Mouse (Mus musculus) left cerebral cortex, postnatal 14 days (tissue): ENCODE results near the gene Prss32. TPM values are rescaled to one million over a fixed set of nuclear protein-coding genes. Genes with fewer than 3 reads are reported as not detected.
A peak's percentile ranks its signal among the peaks of the same experiment; 100 is the strongest.
"Not testable (repeated sequence)": the region's sequence is repeated elsewhere in the genome, so short reads cannot be mapped to it uniquely, and the experiment has no call there.

Experiments used
- DNase-seq, 2 experiments: peaks; one replicate each; pipeline ENCODE4 v3.0.0; 2021 to 2022; ENCODE audit warnings: low spot score in 2 of 2, mixed read lengths in 1 of 2
- intact Hi-C: fragments of 180-260 bp; cut with DNase I; formaldehyde crosslinking; loops from one replicate; pipeline ENCODE4 v1.15.1; 2025
- total RNA-seq, 2 experiments: library from RNA; stranded (reverse); gene quantifications; 2 replicates each; pipeline ENCODE4 v1.2.3; 2021

The Prss32 gene
- total RNA-seq, 2 experiments from 2014 or later, result 1.1 TPM; not detected in 1

- DNase-seq, result no peak
Measured at GRCm38 (mm10) chr17:23831201-23831600, 12.5 kb upstream of the Prss32 start.

GRCm38 (mm10) chr17:23836006-23836575 is 7.6 kb upstream of the Prss32 start, which contains the start of gene Prss33:
TSS of gene Prss33 (minus strand) at chr17:23836056.
- intact Hi-C loops, result no loop called here
- DNase-seq, result no peak

More at GRCm38 (mm10) chr17:23831201-23831600, 12.5 kb upstream of the Prss32 start:
- intact Hi-C loops, result no loop called here

- intact Hi-C loops, result loop anchor here (5.0 kb wide), 1 partner anchor 69 kb away; the partner anchor contains the start of gene Flywch1
- DNase-seq, result peak; percentile 79 to 83
Measured at GRCm38 (mm10) chr17:23841145-23841544, 2.5 kb upstream of the Prss32 start.

GRCm38 (mm10) chr17:23843141-23843811 is 379 bp upstream of the Prss32 start:
- intact Hi-C loops, result loop anchor here (5.0 kb wide), 1 partner anchor 71 kb away; the partner anchor contains the start of gene Flywch1
- no peak for DNase-seq

- intact Hi-C loops, result no loop called here
- no peak for DNase-seq
Measured at GRCm38 (mm10) chr17:23850028-23850427, 6.4 kb downstream of the Prss32 start.

GRCm38 (mm10) chr17:23850853-23851749 is 7.4 kb downstream of the Prss32 start:
- intact Hi-C loops, result no loop called here
- DNase-seq, result peak; percentile 74 to 82

GRCm38 (mm10) chr17:23853292-23853691 is 9.6 kb downstream of the Prss32 start:
- intact Hi-C loops, result no loop called here
- peak; percentile 31 to 34 for DNase-seq

- DNase-seq, result no peak
- intact Hi-C loops, result loop anchor here (2.0 kb wide), 1 partner anchor 107 kb away; no protein-coding TSS in a partner anchor
Measured at GRCm38 (mm10) chr17:23854229-23854765, 10.6 kb downstream of the Prss32 start.

- intact Hi-C loops, result no loop called here
Measured at GRCm38 (mm10) chr17:23857193-23857592, 13.5 kb downstream of the Prss32 start.

GRCm38 (mm10) chr17:23857913-23858312 is 14.3 kb downstream of the Prss32 start:
- DNase-seq, result no peak
- intact Hi-C loops, result no loop called here

More at GRCm38 (mm10) chr17:23857193-23857592, 13.5 kb downstream of the Prss32 start:
- no peak for DNase-seq

GRCm38 (mm10) chr17:23862926-23863325 is 19.3 kb downstream of the Prss32 start:
- intact Hi-C loops, result no loop called here
- no peak for DNase-seq

- intact Hi-C loops, result no loop called here
- DNase-seq, result no peak
Measured at GRCm38 (mm10) chr17:23867756-23868155, 24.1 kb downstream of the Prss32 start, which contains the start of gene Prss21. TSS of gene Prss21 (plus strand) at chr17:23868056.

GRCm38 (mm10) chr17:23868513-23868912 is 24.9 kb downstream of the Prss32 start:
- no peak for DNase-seq
- intact Hi-C loops, result no loop called here

GRCm38 (mm10) chr17:23873884-23874856 is 30.5 kb downstream of the Prss32 start:
- DNase-seq, result peak; percentile 36 to 47
- intact Hi-C loops, result loop anchor here (5.0 kb wide), 1 partner anchor 88 kb away; no protein-coding TSS in a partner anchor

GRCm38 (mm10) chr17:23876741-23877140 is 33.1 kb downstream of the Prss32 start:
- intact Hi-C loops, result no loop called here
- DNase-seq, result peak; percentile 13 to 40

- no peak for DNase-seq
- intact Hi-C loops, result no loop called here
Measured at GRCm38 (mm10) chr17:23877166-23877565, 33.5 kb downstream of the Prss32 start.

- intact Hi-C loops, DNase-seq: not testable (repeated sequence)
Measured at GRCm38 (mm10) chr17:23880576-23880975, 36.9 kb downstream of the Prss32 start, which contains the start of the genes Dcpp1 and Dcpp2. TSS of gene Dcpp1 (plus strand) at chr17:23880876. TSS of gene Dcpp2 (plus strand) at chr17:23880880.
